Mouse (Mus musculus) bone marrow macrophage, adult 2 months (primary cell): ENCODE measurements around the gene Pdzd2.

ENCODE experiments used
- CTCF ChIP-seq: IDR thresholded peaks from 2 replicates; pipeline ENCODE4 v1.5.1; 2012; ENCODE audit warnings: low read depth, mild to moderate bottlenecking, low read length, moderate library complexity
- POLR2A ChIP-seq: IDR thresholded peaks from 2 replicates; pipeline ENCODE4 v1.6.1; 2012; ENCODE audit warnings: mild to moderate bottlenecking, low read depth, low read length, borderline replicate concordance

DNA sequence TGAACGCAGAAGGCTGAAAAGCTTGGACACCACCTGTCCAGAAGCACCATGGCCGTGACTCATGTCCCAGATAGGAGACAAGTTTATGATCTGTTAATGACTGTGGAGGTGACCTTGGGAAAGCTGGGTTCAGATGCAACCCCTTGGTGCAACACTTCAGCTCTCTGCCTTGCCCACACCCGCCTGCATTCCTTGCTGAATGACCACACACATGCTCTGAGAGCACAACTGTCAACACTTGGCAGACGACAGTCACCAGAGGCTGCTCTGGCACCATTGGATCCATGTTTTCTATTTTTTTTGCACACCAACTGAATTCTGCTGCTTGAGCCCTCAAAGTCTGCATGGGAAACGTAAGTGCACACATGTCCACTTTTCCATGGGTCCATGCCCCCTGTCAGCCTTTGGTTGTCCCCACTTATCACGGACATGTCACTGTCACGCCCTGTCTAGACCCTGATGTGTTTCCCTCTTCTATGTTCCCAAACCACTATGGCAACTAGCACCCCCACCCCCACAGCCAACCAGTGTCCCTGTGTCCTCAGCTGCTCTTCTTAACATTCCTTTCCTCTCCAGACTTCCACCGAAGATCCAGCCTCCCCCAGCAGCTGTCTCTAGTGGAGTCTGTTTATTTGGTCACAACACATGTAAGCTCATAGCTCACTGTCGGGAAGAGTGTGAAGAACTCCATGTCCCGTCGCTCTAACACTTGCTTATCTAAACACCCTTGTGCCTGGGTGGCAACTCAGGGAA lies 10.0 kb upstream of the Pdzd2 start:
- TF ChIP-seq POLR2A (no peak), CTCF (no peak)
